Mouse (Mus musculus) kidney, embryonic 14.5 days (tissue): ENCODE results near the gene Ccdc105. TPM values are rescaled to one million over a fixed set of nuclear protein-coding genes. Genes with fewer than 3 reads are reported as not detected.

ENCODE experiments used
- polyA plus RNA-seq: library from polyadenylated mRNA; unstranded; fragments of >200 nt; fragmentation: Nextera tagmentation; extraction: Ambion mirVana; gene quantifications from 2 replicates; pipeline ENCODE4 v1.2.1, GENCODE M21; 2014

The Ccdc105 gene
- polyA plus RNA-seq, 1 experiment from 2014 or later, result not detected

Other genes with a start within 250 kb of the Ccdc105 start
- gene Olfr1358, start 235.6 kb downstream of the Ccdc105 start, polyA plus RNA-seq, result not detected in 2 replicates
- gene Ilvbl, start 178.7 kb downstream of the Ccdc105 start, polyA plus RNA-seq, result 32.3 and 34.0 TPM in 2 replicates
- gene Syde1, start 161.1 kb downstream of the Ccdc105 start, polyA plus RNA-seq, result 16.8 and 18.0 TPM in 2 replicates
- gene Olfr1357, start 135.0 kb downstream of the Ccdc105 start, polyA plus RNA-seq, result not detected in 2 replicates
- gene Casp14, start 34.8 kb downstream of the Ccdc105 start, polyA plus RNA-seq, result not detected in 2 replicates
- 0.27 and 0.84 TPM in 2 replicates for gene Slc1a6, start 27.4 kb upstream of the Ccdc105 start, polyA plus RNA-seq
- gene Olfr1356, start 99.1 kb upstream of the Ccdc105 start, polyA plus RNA-seq, result not detected in 2 replicates
- not detected in 2 replicates for gene Olfr1355, start 122.5 kb upstream of the Ccdc105 start, polyA plus RNA-seq
- not detected in 2 replicates for gene Olfr1354, start 160.1 kb upstream of the Ccdc105 start, polyA plus RNA-seq
- gene Olfr8, start 197.6 kb upstream of the Ccdc105 start, polyA plus RNA-seq, result not detected in 2 replicates
- gene Olfr1353, start 210.2 kb upstream of the Ccdc105 start, polyA plus RNA-seq, result not detected in 2 replicates
- gene Olfr1352, start 228.0 kb upstream of the Ccdc105 start, polyA plus RNA-seq, result not detected in 2 replicates